Comparison of ENCODE assay signal across 8 mouse cellular contexts in the genomic region with DNA sequence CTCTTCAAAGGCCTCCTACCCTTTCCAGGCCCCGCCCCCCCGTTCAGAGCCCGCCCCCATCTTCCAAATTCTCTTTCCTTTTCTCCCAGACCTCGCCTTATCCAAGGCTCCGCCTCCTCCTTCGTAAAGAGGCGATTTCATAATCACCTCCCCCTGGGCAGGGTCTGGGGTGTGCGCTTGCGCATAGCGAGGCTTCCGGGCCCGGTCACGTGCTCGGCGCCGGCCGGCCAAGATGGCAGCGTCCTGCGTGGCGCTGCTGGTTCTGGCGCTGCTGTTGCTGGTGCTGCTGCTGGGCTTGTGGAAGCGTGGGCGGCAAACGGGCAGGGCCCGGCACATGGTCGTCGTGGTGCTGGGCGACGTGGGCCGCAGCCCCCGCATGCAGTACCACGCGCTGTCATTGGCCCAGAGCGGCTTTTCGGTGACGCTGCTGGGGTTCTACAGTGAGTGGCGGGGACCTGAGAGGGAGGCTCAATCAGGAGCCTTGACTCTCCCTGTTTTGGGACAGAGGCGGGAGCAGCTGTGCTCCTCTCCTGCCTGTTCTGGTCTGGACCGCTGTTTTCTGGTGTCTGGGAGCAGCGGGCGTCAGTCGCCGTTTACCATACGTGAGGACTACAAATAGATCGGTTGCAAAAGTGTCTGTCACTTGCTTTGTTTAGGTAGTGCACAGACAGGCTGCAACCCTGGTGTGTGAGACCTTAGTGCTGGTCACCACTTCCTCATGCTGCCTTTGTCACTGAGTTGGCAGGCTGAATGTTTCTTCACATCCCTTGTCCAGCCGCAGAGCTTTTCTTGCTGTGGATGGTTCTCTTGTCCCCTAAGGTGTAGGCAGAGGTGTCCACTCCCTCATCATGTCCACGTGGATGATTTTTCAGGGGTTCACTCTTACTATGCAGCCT. TPM values are rescaled to one million over a fixed set of nuclear protein-coding genes. Genes with fewer than 3 reads are reported as not detected.
DNase-seq lines count a peak whose midpoint lies in the region; ATAC-seq lines count a peak whose summit lies in the region.

TSS of gene Alg1 (plus strand) at position 204 of the 896 bp plus-strand sequence.

- peak within 1 kb of the TSS; percentile 58 to 76 for H3K4me3 ChIP-seq in heart, embryonic 14.5 days (ENCODE audit: control insufficient read depth in 1 of 2, insufficient read depth in 1 of 2, low read depth in 1 of 2, low read length in 2 of 2)
- H3K4me3 ChIP-seq in liver, embryonic 13.5 days (replicated peaks): peak within 1 kb of the TSS; percentile 88
- H3K4me3 ChIP-seq in stomach, embryonic 16.5 days (replicated peaks; ENCODE audit: low read length): peak within 1 kb of the TSS; percentile 72

- peak; percentile 96 for ATAC-seq in CD4-positive, CD25-positive, alpha-beta regulatory T cell, adult 4 months
- peak; percentile 96 for ATAC-seq in heart, embryonic 14.5 days (ENCODE audit: insufficient number of reproducible peaks, insufficient read depth, low FRiP score, low read depth)
- peak; percentile 94 for ATAC-seq in liver, embryonic 13.5 days (ENCODE audit: low read depth)
- ATAC-seq in stomach, embryonic 16.5 days (ENCODE audit: insufficient read depth, low FRiP score): peak; percentile 98

- no peaks in the 10 kb centered on the region for H3K27me3 ChIP-seq in heart, embryonic 14.5 days (ENCODE audit: control insufficient read depth, insufficient read depth, low read length)
- no peaks in the 10 kb centered on the region for H3K27me3 ChIP-seq in liver, embryonic 13.5 days
- H3K27me3 ChIP-seq in stomach, embryonic 16.5 days (ENCODE audit: control insufficient read depth, insufficient read depth, low read length): no peaks in the 10 kb centered on the region

- H3K27ac ChIP-seq in heart, embryonic 14.5 days (replicated peaks in 1 of 2; ENCODE audit: control insufficient read depth in 1 of 2, insufficient read depth in 1 of 2, low read depth in 2 of 2, low read length in 2 of 2): peak within 1 kb of the TSS in 1 of 2 experiments; percentile 50; a peak in 1 of 4 replicates
- peak within 1 kb of the TSS; percentile 63 for H3K27ac ChIP-seq in liver, embryonic 13.5 days
- H3K27ac ChIP-seq in stomach, embryonic 16.5 days (ENCODE audit: low read length): peak within 1 kb of the TSS; percentile 56; the same call in 1 of the 2 replicates

- WGBS in heart, embryonic 14.5 days: 2% methylated on average over 47 of the region's 47 CpGs
- 1% methylated on average over 47 of the region's 47 CpGs for WGBS in liver, embryonic 13.5 days (ENCODE audit: insufficient replicate concordance)
- 2% methylated on average over 47 of the region's 47 CpGs for WGBS in stomach, embryonic 16.5 days

- H3K36me3 ChIP-seq in heart, embryonic 14.5 days (ENCODE audit: control insufficient read depth, insufficient read depth, low read length): peaks cover 8% of the 10 kb centered on the region; the same call in 1 of the 2 replicates
- H3K36me3 ChIP-seq in liver, embryonic 13.5 days: peaks cover 17% of the 10 kb centered on the region
- H3K36me3 ChIP-seq in stomach, embryonic 16.5 days (ENCODE audit: control insufficient read depth, insufficient read depth, low read length): no peaks in the 10 kb centered on the region

- peak within 1 kb of the TSS; percentile 82 for H3K9ac ChIP-seq in heart, embryonic 14.5 days (ENCODE audit: low read length)
- H3K9ac ChIP-seq in liver, embryonic 13.5 days: peak within 1 kb of the TSS; percentile 85
- peak within 1 kb of the TSS; percentile 87 for H3K9ac ChIP-seq in stomach, embryonic 16.5 days (ENCODE audit: low read length)

- H3K9me3 ChIP-seq in heart, embryonic 14.5 days (ENCODE audit: control insufficient read depth, low read length): 0 out of 2 replicates have a peak, but pooled peaks cover 2% of the 10 kb centered on the region
- no peaks in the 10 kb centered on the region for H3K9me3 ChIP-seq in liver, embryonic 13.5 days (replicated peaks)
- H3K9me3 ChIP-seq in stomach, embryonic 16.5 days (replicated peaks; ENCODE audit: control insufficient read depth, low read length): no peaks in the 10 kb centered on the region

- peak; percentile 81 for DNase-seq in c-Kit-negative CD71-positive TER-119-positive erythroid progenitor cells, embryonic 14.5 days (ENCODE audit: low read depth, low spot score)
- peak; percentile 90 for DNase-seq in fibroblast of lung, adult 2 months (ENCODE audit: low read depth)
- DNase-seq in kidney, postnatal 14 days: peak; percentile 95
- peak; percentile 92 for DNase-seq in liver, embryonic 13.5 days
- DNase-seq in neural tube, embryonic 10.5 days (ENCODE audit: extremely low spot score, low spot score): peak; percentile 92

- peaks cover 3 to 6% of the 10 kb centered on the region in 2 experiments for H3K4me1 ChIP-seq in heart, embryonic 14.5 days (ENCODE audit: control insufficient read depth in 2 of 2, insufficient read depth in 2 of 2, low read length in 2 of 2)
- peaks cover 20% of the 10 kb centered on the region for H3K4me1 ChIP-seq in liver, embryonic 13.5 days (replicated peaks)
- H3K4me1 ChIP-seq in stomach, embryonic 16.5 days (ENCODE audit: control insufficient read depth, insufficient read depth, low read length): peaks cover 4% of the 10 kb centered on the region

- peak within 1 kb of the TSS; percentile 81 for H3K4me2 ChIP-seq in heart, embryonic 14.5 days (ENCODE audit: low read length)
- H3K4me2 ChIP-seq in liver, embryonic 13.5 days: peak within 1 kb of the TSS; percentile 88
- peak within 1 kb of the TSS; percentile 62 for H3K4me2 ChIP-seq in stomach, embryonic 16.5 days (ENCODE audit: low read depth, low read length)

RNA-seq across cellular contexts. Expression of gene Alg1, which starts in this region (rescaled TPM):
- polyA plus RNA-seq in CD4-positive, CD25-positive, alpha-beta regulatory T cell, adult 4 months (2017; shearing (Covaris generic)): 10 to 100 TPM; 22.1 to 31.7 TPM
- 27.9 and 29.5 TPM in 2 replicates for polyA plus RNA-seq in heart, embryonic 14.5 days (2014; fragmentation: Nextera tagmentation; extraction: Ambion mirVana)
- 14.8 TPM in 2 replicates for polyA plus RNA-seq in liver, embryonic 13.5 days (2015; fragmentation: Nextera tagmentation; extraction: Ambion mirVana)
- polyA plus RNA-seq in stomach, embryonic 16.5 days (2015; fragmentation: Nextera tagmentation; extraction: Ambion mirVana): 32.5 and 35.1 TPM in 2 replicates
